Mouse (Mus musculus) embryo, embryonic 9.5 days (tissue): ENCODE data around the gene Tcf3.
A peak's percentile ranks its signal among the peaks of the same experiment; 100 is the strongest.

Experiments
- DNase-seq: peaks from one replicate; pipeline ENCODE4 v3.0.0-alpha.2; 2017; ENCODE audit errors: extremely low spot score

The Tcf3 gene

GRCm38 (mm10) chr10:80437973-80438372 lies 4.5 kb upstream of the Tcf3 start:
- DNase-seq, result no peak

- peak; percentile 32 for DNase-seq
These were observed 2.8 kb upstream of the Tcf3 start for GRCm38 (mm10) chr10:80436276-80436675.

GRCm38 (mm10) chr10:80435764-80436163 lies 2.3 kb upstream of the Tcf3 start:
- DNase-seq, result no peak

GRCm38 (mm10) chr10:80434823-80435222 lies 1.4 kb upstream of the Tcf3 start:
- DNase-seq, result no peak

GRCm38 (mm10) chr10:80434233-80434592 lies 766 bp upstream of the Tcf3 start:
- DNase-seq, result no peak

DNA sequence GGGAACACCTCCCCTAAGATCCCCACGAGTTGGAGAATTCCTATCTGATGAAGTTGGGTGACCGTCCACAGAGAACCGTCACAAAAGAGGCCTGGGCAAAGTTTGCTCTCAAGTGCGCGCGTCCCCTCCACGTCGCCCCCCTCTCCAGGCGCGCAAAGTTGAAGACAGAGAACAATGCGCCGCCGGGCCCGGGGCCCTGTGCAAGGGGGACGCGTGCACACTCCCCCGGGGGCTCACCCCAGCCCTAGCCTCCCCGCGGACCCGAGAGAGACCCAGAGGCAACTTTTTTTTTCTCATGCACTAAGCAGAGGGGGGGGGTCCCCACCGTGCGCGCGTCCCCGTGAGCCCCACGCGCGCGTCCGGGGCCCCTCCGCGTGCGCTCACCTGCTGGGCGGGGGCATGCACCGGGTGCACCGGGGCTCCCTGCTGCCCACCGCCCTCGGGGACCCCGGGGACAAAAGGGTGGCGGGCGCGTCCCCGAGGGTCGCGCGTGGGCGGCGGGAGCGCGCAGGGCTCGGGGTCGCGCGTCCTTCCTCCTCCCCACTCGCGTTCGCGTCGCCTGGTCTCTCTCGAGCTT lies 423 bp downstream of the Tcf3 start:
- peak; percentile 72 for DNase-seq

DNA sequence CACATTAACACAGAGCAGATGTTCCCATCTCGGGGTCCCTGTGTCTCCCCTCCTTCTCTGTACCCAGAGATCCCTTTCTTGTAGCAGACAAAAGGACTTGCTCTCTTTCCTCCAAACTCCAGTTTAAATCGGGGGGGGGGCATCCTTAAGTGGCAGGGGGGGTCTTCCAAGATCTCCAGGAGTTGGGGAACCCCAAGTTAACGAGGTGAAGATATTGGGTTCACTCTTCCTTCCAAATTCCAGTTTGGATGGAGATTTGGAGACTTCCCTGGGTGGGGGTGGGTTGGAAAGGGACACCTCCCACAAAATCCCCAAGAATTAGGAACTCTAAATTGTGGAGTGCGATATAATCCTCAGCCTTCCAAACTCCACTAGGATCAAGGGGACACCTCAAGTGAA lies 1.1 kb downstream of the Tcf3 start:
- DNase-seq, result no peak

GRCm38 (mm10) chr10:80431570-80432386 lies 1.7 kb downstream of the Tcf3 start:
- DNase-seq, result no peak

DNA sequence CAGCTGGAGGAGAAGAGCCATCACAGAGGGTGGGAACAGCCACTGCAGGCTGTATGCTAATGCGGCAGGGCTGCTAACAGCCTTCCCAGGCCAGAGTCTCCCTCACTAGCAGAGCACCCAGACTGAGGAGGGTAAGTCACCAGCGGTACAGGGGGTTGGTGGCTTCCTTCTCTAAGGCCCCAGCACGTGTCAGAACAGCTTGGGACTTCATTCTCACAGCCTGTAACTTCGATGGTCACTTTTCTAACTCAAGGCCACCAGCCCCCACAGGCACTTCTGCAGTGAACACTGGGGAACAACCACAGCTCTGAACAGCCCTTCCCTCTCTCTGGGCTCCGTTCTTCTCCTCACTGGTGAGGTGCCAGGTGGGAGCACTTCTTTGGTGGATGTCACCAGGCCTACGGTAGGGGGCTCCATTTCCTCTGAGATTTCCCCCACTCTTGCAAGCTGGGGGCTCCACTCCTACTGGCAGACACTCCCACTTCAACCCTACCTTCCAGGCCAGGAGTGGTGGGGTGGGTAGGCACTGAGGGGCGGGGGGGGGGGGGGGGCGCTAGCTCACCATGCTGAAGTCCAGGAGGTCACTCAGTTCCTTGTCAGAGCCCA lies 3.0 kb downstream of the Tcf3 start:
- DNase-seq, result no peak

GRCm38 (mm10) chr10:80429800-80430199 lies 3.6 kb downstream of the Tcf3 start:
- DNase-seq, result no peak

GRCm38 (mm10) chr10:80425041-80425440 lies 8.4 kb downstream of the Tcf3 start:
- DNase-seq, result no peak

- no peak for DNase-seq
These were observed 9.9 kb downstream of the Tcf3 start for GRCm38 (mm10) chr10:80423562-80423961.

- no peak for DNase-seq
These were observed 11.6 kb downstream of the Tcf3 start for GRCm38 (mm10) chr10:80421651-80422472.

- no peak for DNase-seq
These were observed 12.2 kb downstream of the Tcf3 start for GRCm38 (mm10) chr10:80421208-80421607.

DNA sequence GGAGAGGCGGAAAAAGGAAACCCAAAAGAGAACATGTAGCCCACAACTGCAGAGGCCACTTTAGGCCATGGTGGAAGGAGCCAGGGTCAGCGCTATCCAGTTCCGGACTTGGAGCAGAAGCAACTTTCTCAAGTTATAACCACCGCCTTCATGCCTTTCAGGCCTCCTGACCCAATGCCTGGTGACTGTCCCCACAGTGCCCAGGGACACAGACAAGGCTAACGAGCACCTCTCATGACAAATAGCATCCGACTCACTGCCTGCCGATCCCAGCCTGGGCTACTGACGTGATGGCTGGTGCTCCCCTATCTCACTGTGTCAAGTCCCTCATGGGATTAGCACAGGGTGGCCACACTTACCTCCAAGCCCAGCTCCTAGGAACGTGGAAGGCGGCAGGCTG lies 12.7 kb downstream of the Tcf3 start:
- no peak for DNase-seq

DNA sequence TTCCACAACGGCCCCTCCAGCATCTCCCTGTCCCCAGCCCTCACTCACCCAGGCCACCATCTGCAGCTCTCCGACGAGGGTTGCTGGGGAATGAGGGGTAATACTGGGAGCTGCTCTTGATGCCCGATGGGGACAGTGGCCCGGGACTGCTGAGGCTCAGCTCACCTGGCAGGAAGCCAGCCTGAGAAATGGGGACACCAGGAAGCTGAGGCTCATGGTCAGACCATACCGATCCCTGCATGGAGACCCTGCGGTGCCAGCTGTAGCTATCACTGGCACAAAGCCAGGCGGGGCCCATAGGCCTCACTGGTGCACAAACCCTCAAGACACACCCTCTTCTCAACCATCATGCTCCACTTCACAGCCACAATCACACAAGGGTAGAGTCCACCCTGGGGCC lies 14.0 kb downstream of the Tcf3 start:
- DNase-seq, result no peak

DNA sequence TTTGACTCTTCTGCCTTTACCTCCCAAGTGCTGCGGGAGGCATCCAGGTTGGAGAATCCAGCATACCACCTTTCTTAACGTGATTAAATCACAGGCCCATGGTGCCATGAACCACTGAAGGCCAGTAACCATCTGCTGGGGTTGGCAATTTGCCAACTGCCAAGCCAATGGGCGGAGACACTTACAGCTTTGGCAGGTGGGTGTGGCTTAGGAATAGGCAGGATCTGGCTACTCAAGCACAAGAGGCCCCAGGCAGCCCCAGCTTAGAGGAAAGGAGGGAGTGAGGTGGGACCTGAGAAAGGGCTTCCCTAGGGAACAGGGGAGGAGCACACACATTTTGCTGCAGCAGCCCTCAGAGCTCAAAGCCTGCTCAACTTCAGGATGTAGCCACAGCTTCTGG lies 15.1 kb downstream of the Tcf3 start:
- no peak for DNase-seq

- DNase-seq, result no peak
These were observed 15.6 kb downstream of the Tcf3 start for GRCm38 (mm10) chr10:80417841-80418240.

DNA sequence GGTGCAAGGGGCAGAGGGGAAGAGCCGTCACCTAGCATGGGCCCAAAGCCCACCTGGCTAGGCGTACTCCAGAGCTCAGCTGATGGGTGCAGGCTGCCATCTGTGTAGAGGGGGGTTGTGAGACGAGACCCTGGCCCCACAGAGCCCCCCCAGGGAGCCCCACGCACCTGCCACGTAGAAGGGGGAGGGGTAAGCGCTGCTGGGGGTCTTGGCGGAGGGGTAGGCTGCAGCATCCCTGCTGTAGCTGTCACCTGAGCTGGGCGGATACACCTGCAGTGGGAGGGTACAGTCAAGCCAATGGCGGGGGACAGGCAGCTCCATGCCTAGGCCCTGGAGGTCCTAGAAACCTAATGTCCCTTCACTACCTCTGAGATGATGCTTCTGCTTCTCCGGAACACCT lies 16.1 kb downstream of the Tcf3 start:
- no peak for DNase-seq

DNA sequence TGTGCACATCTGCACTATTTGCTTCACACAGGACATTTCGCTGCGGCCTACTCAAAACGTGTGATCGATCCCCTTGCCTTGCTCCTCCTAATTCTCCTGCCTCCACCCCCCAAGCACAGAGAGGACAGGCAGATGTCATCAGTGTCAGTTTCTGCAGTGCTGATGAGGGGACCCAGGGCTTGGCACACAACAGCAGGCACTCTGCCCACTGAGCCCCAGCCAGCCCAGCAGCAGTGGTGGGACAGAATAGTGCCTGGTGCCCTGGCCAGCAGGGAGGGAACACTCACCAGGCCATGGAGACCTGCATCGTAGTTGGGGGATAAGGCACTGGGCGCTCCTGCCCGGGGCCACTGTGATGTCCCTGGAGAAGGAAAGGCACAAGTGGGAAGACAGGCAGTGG lies 17.9 kb downstream of the Tcf3 start:
- no peak for DNase-seq

GRCm38 (mm10) chr10:80412656-80413541 lies 20.5 kb downstream of the Tcf3 start:
- no peak for DNase-seq
